Mouse (Mus musculus) hindbrain, embryonic 16.5 days (tissue): Measurements from ENCODE around the gene Efna1. TPM values are rescaled to one million over a fixed set of nuclear protein-coding genes. Genes with fewer than 3 reads are reported as not detected.

ENCODE experiments used
- ATAC-seq: fragments of 200-750 bp; cut with Nextera tagmentation; 2 replicates; pipeline ENCODE4 v1.8.0; 2017; ENCODE audit warnings: moderate TSS enrichment, moderate library complexity
- H3K27ac ChIP-seq: fragments of 300-500 bp; sonication (generic); 2 replicates; pipeline ENCODE4 v1.5.1; 2014; ENCODE audit warnings: low read depth, mild to moderate bottlenecking, control low read depth, low read length, moderate library complexity
- H3K27me3 ChIP-seq: fragments of 300-500 bp; sonication (generic); replicated peaks from 2 replicates; pipeline ENCODE4 v1.6.1; 2014; ENCODE audit warnings: low read length; ENCODE audit not compliant: control insufficient read depth, insufficient read depth
- H3K36me3 ChIP-seq: fragments of 300-500 bp; sonication (generic); 2 replicates; pipeline ENCODE4 v1.6.1; 2014; ENCODE audit warnings: mild to moderate bottlenecking, low read length, moderate library complexity, mixed read lengths; ENCODE audit not compliant: control insufficient read depth, insufficient read depth
- H3K4me1 ChIP-seq: fragments of 300-500 bp; sonication (generic); 2 replicates; pipeline ENCODE4 v1.6.1; 2014; ENCODE audit warnings: low read depth, low read length; ENCODE audit not compliant: control insufficient read depth, insufficient read depth
- H3K4me2 ChIP-seq: fragments of 300-500 bp; sonication (generic); 2 replicates; pipeline ENCODE4 v1.6.1; 2014; ENCODE audit warnings: mild to moderate bottlenecking, low read length, control low read depth, moderate library complexity
- H3K4me3 ChIP-seq: fragments of 300-500 bp; sonication (generic); 2 replicates; pipeline ENCODE4 v1.5.1; 2014; ENCODE audit warnings: mild to moderate bottlenecking, low read length, control low read depth, moderate library complexity
- H3K9ac ChIP-seq: fragments of 300-500 bp; sonication (generic); 2 replicates; pipeline ENCODE4 v1.6.1; 2014; ENCODE audit warnings: low read depth, mild to moderate bottlenecking, control low read depth, low read length, moderate library complexity
- H3K9me3 ChIP-seq: fragments of 300-500 bp; sonication (generic); 2 replicates; pipeline ENCODE4 v1.6.1; 2014; ENCODE audit warnings: mild to moderate bottlenecking, low read length, moderate library complexity; ENCODE audit not compliant: control insufficient read depth
- WGBS: fragments of 180-500 bp; shearing (Covaris S2); extraction: QIAGEN DNeasy Blood & Tissue Kit; methylation state at CpG from one replicate; pipeline ENCODE4 v1.1.7; 2014; 5-methylcytosine and 5-hydroxymethylcytosine counted together
- polyA plus RNA-seq: library from polyadenylated mRNA; unstranded; fragments of >200 nt; fragmentation: Nextera tagmentation; extraction: Ambion mirVana; gene quantifications from 2 replicates; pipeline ENCODE4 v1.2.1, GENCODE M21; 2015

Gene Efna1
- polyA plus RNA-seq, 1 experiment from 2014 or later: 8.4 TPM

DNA sequence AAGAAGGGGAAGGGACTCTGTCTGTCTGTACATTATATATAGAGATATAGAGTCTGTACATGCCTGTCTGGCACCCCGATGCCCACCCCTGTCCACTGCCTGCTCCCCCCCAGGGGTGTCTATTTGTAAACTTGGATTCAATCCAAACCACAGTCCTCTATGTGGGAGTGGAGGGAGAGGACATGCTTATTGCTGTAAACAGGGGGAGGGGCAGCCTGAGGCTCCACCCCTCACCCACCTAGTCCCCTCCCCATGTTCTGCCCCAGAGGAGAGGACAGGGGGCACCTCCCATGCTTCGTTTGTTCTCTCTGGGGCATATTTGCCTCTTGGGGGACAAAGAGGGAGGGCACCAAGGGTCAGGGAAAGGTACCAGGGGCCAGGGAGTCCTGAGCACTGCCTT is 33.8 kb upstream of the Efna1 start:
- H3K4me1 ChIP-seq: peaks cover 42% of the 10 kb centered on the region
- H3K9me3 ChIP-seq: no peaks in the 10 kb centered on the region
- no peak for ATAC-seq
- WGBS: 35% methylated on average over 2 of the region's 2 CpGs
- no peak overlapping the region for H3K4me2 ChIP-seq
- 0 out of 2 replicates have a peak, but pooled peaks cover 11% of the 10 kb centered on the region for H3K36me3 ChIP-seq
- no peak overlapping the region for H3K9ac ChIP-seq
- no peak overlapping the region for H3K27ac ChIP-seq
- H3K27me3 ChIP-seq: peaks cover 3% of the 10 kb centered on the region; the same call in 1 of the 2 replicates
- H3K4me3 ChIP-seq: no peak overlapping the region

DNA sequence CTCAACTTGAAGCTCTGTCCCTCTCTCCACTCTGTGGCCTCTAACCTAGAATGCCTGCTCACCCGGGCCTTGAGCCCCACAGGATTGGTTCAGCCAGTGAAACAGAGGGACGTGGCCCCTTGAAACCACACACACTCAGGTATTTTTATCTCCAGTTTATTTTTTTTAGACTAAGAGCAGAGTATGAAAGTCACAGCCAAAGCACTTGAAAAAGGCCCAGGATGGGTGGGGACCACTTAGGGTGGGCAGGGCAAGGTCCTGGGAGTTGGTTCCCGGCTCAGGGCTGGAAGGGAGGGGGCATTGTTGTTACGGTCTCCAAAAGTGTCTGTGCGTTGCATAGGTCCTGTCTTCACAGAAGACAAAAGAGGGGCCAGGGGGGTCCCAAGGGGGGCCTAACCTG is 33.4 kb upstream of the Efna1 start:
- ATAC-seq: no peak
- Histone ChIP-seq H3K36me3 (0 out of 2 replicates have a peak, but pooled peaks cover 11% of the 10 kb centered on the region), H3K4me1 (peaks cover 39% of the 10 kb centered on the region), H3K9ac (no peak overlapping the region), H3K4me2 (no peak overlapping the region), H3K4me3 (no peak overlapping the region), H3K27ac (no peak overlapping the region), H3K27me3 (peaks cover 3% of the 10 kb centered on the region; the same call in 1 of the 2 replicates), H3K9me3 (no peaks in the 10 kb centered on the region)
- WGBS: 70% methylated on average over 5 of the region's 5 CpGs

DNA sequence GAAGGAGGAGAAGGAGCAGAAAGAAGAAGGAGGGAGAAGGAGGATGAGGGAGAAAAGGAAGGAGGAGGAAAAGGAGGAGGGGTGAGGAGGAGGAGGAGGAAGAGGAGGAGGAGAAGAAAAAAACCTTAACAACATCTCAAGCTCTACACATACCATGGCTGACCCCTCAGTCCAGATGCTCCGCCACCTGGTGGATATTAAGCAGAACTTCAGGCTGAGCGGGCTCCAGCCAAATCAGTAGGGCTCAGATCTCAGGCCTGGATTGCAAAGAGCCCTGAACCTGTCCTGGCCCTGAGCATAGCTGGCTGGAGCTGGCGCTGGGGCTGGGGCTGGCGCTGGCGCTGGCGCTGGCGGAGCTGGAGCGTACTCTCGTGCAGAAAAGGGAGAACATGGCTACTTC is 27.1 kb upstream of the Efna1 start:
- 4% methylated on average over 9 of the region's 9 CpGs for WGBS
- Histone ChIP-seq H3K4me1 (no peaks in the 10 kb centered on the region), H3K4me2 (no peak overlapping the region), H3K9me3 (no peaks in the 10 kb centered on the region), H3K9ac (peak overlapping the region; percentile 31; the same call in 1 of the 2 replicates), H3K27ac (no peak overlapping the region), H3K36me3 (no peaks in the 10 kb centered on the region), H3K27me3 (no peaks in the 10 kb centered on the region), H3K4me3 (no peak overlapping the region)
- ATAC-seq: peak; percentile 89

DNA sequence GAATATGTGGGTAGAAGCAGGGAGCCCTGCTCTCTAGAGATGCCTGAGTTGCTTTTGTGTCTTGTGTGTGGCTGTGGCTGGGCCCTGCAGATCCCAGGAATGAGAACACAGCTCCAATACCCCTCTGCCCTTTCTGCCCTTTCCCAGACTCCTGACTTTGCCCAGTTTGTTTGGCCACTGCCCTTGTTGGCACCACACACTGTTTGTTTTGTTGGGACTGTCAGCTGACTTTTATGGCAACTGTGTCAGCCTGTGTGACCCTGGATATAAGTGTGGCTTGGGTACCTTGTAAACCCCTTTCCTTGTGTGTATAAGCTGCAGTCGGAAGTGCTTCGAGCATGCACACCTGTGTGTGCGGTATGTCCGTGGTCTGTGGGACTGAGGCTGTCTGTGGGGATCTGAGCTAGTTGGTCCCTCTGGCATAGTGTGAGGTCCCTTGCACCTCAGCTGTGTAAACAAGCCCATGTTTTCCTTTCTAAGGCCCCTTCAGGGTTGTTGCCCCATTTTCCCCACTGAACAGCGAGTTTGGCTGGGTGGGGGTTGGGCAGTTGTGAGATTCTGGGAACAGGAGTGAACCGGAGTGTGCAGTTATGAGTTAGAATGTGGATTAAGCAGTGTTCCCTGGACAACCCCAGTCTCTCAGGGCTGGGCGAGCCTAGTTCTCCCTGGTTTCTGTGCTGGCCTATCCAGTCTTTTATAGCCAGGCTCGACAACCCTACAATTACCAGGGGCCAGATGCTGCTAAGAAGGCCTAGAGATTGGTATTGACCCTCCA is 24.8 kb upstream of the Efna1 start:
- Histone ChIP-seq H3K4me2 (no peak overlapping the region), H3K27me3 (no peaks in the 10 kb centered on the region), H3K4me1 (no peaks in the 10 kb centered on the region), H3K27ac (no peak overlapping the region), H3K36me3 (no peaks in the 10 kb centered on the region), H3K4me3 (no peak overlapping the region), H3K9ac (no peak overlapping the region; the same call in 1 of the 2 replicates), H3K9me3 (no peaks in the 10 kb centered on the region)
- no peak for ATAC-seq
- 76% methylated on average over 8 of the region's 8 CpGs for WGBS

DNA sequence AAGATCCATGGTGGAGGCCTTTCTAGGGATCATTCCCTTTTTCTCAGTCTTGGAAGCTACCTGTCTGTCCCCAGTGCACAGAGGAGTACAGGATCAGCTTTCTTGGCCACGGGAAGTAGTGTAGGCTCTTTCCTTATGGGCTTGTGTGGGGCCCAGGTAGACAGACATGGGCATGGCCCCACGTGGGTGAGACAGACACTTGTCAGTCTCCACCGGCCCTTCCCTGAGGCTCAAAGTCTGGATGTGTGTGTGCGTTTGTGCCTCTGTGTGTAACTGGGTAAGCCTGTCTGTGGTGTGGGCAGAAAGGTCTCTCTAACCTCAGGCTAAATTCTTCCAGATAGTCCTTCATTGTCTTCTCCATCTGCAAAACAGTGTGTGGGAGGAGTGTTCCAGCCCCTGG is 24.2 kb upstream of the Efna1 start:
- H3K9me3 ChIP-seq: no peaks in the 10 kb centered on the region
- no peaks in the 10 kb centered on the region for H3K4me1 ChIP-seq
- H3K4me2 ChIP-seq: no peak overlapping the region
- WGBS: 70% methylated on average over 4 of the region's 4 CpGs
- H3K27me3 ChIP-seq: no peaks in the 10 kb centered on the region
- no peak overlapping the region for H3K4me3 ChIP-seq
- no peaks in the 10 kb centered on the region for H3K36me3 ChIP-seq
- no peak for ATAC-seq
- H3K9ac ChIP-seq: no peak overlapping the region; the same call in 1 of the 2 replicates
- no peak overlapping the region for H3K27ac ChIP-seq

DNA sequence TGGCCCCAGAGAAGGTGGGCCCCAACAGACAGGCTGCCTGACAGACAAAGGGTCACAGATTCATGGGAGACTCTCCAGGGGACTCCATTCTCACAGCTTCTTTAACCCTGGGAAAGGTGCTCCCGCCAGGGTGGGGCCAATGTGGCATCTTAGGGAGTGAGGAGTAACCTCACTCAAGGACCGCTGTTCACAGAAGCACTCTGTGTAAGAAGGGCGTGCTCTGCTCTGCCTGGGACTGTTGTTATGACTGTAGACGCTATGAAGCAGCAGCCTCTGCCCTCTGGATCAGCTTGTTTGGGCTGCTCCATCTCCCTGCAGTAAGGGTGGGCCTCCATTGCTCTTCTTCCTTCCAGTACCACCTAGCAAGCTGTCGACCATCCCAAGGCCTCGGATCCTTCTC is 23.5 kb upstream of the Efna1 start:
- 65% methylated on average over 6 of the region's 6 CpGs for WGBS
- no peaks in the 10 kb centered on the region for H3K36me3 ChIP-seq
- no peak for ATAC-seq
- no peaks in the 10 kb centered on the region for H3K27me3 ChIP-seq
- 0 out of 2 replicates have a peak, but pooled peaks cover 2% of the 10 kb centered on the region for H3K4me1 ChIP-seq
- H3K4me3 ChIP-seq: no peak overlapping the region
- H3K9ac ChIP-seq: no peak overlapping the region
- H3K4me2 ChIP-seq: no peak overlapping the region
- H3K9me3 ChIP-seq: no peaks in the 10 kb centered on the region
- no peak overlapping the region for H3K27ac ChIP-seq

DNA sequence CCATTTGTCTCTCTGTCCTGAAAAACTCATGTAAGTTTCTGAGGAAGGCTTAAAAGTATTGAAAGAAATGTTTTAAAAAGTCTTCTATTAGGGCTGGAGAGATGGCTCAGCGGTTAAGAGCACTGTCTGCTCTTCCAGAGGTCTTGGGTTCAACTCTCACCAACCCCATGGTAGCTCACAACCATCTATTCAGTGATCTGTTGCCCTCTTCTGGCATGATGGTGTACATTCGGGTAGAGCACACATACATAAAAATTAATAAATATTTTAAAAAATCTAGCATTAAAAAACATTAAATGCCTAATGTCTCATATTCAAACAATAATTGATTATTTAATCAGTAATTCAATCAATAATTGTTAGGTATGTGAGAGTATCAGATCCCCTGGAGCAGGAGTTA is 19.6 kb upstream of the Efna1 start:
- H3K27ac ChIP-seq: no peak overlapping the region
- 61% methylated on average over 2 of the region's 2 CpGs for WGBS
- H3K4me2 ChIP-seq: no peak overlapping the region
- ATAC-seq: no peak
- no peaks in the 10 kb centered on the region for H3K36me3 ChIP-seq
- H3K27me3 ChIP-seq: no peaks in the 10 kb centered on the region; the same call in 1 of the 2 replicates
- no peak overlapping the region for H3K9ac ChIP-seq
- H3K4me3 ChIP-seq: no peak overlapping the region
- no peaks in the 10 kb centered on the region for H3K9me3 ChIP-seq
- 0 out of 2 replicates have a peak, but pooled peaks cover 2% of the 10 kb centered on the region for H3K4me1 ChIP-seq

DNA sequence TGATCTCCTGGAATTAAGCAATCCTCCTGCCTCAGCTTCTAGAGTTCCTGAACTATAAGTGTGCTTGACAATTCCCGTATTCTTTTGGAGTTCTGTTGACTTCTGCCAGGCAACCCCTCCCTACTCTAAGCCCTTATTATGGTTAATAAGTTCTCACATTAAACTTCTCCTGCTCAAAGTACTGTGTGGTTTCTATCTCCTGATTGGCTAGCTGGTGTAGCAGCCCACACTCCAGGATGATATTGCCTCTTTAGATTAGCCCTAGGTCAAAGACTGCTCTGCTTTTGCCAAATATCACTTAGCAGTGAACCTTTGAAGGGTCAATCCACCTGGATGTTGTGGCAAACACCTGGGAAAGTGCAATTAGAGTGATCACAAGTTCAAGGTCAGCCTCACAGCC is 19.1 kb upstream of the Efna1 start:
- Histone ChIP-seq H3K4me2 (peak overlapping the region; percentile 53), H3K27ac (no peak overlapping the region), H3K4me3 (no peak overlapping the region), H3K36me3 (no peaks in the 10 kb centered on the region), H3K9ac (no peak overlapping the region), H3K4me1 (0 out of 2 replicates have a peak, but pooled peaks cover 2% of the 10 kb centered on the region), H3K27me3 (no peaks in the 10 kb centered on the region; the same call in 1 of the 2 replicates), H3K9me3 (no peaks in the 10 kb centered on the region)
- no peak for ATAC-seq
- 65% methylated on average over 1 of the region's 1 CpGs for WGBS

DNA sequence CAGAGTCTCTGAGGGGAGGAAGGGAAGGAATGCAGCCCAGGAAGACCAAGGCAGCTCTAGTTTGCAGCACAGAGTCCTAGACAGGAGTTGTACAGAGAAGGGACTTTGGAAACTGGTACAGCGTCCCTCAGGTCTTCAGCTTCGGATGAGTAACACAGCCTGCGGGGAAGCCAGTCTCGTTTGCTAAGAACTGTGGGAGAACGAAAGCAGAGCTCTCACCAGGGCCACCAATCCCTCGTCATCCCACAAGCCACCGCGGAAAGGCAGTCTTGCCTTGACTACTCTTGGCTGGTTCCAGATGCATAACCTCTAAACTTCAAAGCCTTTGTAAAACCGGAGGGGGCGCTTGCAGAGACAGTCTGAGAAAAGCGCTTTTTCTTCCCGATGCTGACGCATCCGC is 18.6 kb upstream of the Efna1 start:
- Histone ChIP-seq H3K27ac (no peak overlapping the region), H3K9ac (peak overlapping the region; percentile 33; the same call in 1 of the 2 replicates), H3K4me2 (peak overlapping the region; percentile 53), H3K4me1 (0 out of 2 replicates have a peak, but pooled peaks cover 2% of the 10 kb centered on the region), H3K4me3 (peak overlapping the region; percentile 11; the same call in 1 of the 2 replicates), H3K9me3 (no peaks in the 10 kb centered on the region), H3K27me3 (no peaks in the 10 kb centered on the region; the same call in 1 of the 2 replicates), H3K36me3 (no peaks in the 10 kb centered on the region)
- WGBS: 2% methylated on average over 14 of the region's 14 CpGs
- peak; percentile 37; the same call in 1 of the 2 replicates for ATAC-seq
